Mouse (Mus musculus) lung, embryonic 15.5 days (tissue): ENCODE results near the gene Olfr520. TPM values are rescaled to one million over a fixed set of nuclear protein-coding genes. Genes with fewer than 3 reads are reported as not detected.
"Not testable (repeated sequence)": the region's sequence is repeated elsewhere in the genome, so short reads cannot be mapped to it uniquely, and the experiment has no call there.

Source experiments
- ATAC-seq: fragments of 200-750 bp; cut with Nextera tagmentation; 2 replicates; pipeline ENCODE4 v1.8.0; 2017; ENCODE audit warnings: moderate number of reproducible peaks, borderline replicate concordance; ENCODE audit not compliant: low FRiP score, low TSS enrichment; ENCODE audit errors: extremely low read depth
- H3K27ac ChIP-seq: fragments of 300-500 bp; sonication (generic); 2 replicates; pipeline ENCODE4 v1.5.1; 2015; ENCODE audit warnings: moderate library complexity, mild to moderate bottlenecking, inconsistent platforms
- H3K27me3 ChIP-seq: fragments of 300-500 bp; sonication (generic); 2 replicates; pipeline ENCODE4 v1.6.1; 2015; ENCODE audit warnings: inconsistent platforms
- H3K36me3 ChIP-seq: fragments of 300-500 bp; sonication (generic); 2 replicates; pipeline ENCODE4 v1.6.1; 2015; ENCODE audit warnings: inconsistent platforms
- H3K4me1 ChIP-seq: fragments of 300-500 bp; sonication (generic); 2 replicates; pipeline ENCODE4 v1.6.1; 2015; ENCODE audit warnings: inconsistent platforms
- H3K4me2 ChIP-seq: fragments of 300-500 bp; sonication (generic); 2 replicates; pipeline ENCODE4 v1.6.1; 2015; ENCODE audit warnings: inconsistent platforms, mild to moderate bottlenecking, moderate library complexity
- H3K4me3 ChIP-seq: fragments of 300-500 bp; sonication (generic); 2 replicates; pipeline ENCODE4 v1.5.1; 2015; ENCODE audit warnings: mild to moderate bottlenecking, inconsistent platforms
- H3K9ac ChIP-seq: fragments of 300-500 bp; sonication (generic); 2 replicates; pipeline ENCODE4 v1.6.1; 2015; ENCODE audit warnings: inconsistent platforms
- H3K9me3 ChIP-seq: fragments of 300-500 bp; sonication (generic); 2 replicates; pipeline ENCODE4 v1.6.1; 2016; ENCODE audit warnings: inconsistent platforms
- WGBS: fragments of 180-500 bp; shearing (Covaris S2); methylation state at CpG from one replicate; pipeline ENCODE4 v1.1.7; 2015; 5-methylcytosine and 5-hydroxymethylcytosine counted together
- polyA plus RNA-seq: library from polyadenylated mRNA; unstranded; fragments of >200 nt; fragmentation: Nextera tagmentation; extraction: Ambion mirVana; gene quantifications from 2 replicates; pipeline ENCODE4 v1.2.1, GENCODE M21; 2015

Gene Olfr520
- polyA plus RNA-seq, 1 experiment from 2014 or later: not detected

- no peak overlapping the region for H3K27ac ChIP-seq
- H3K4me2 ChIP-seq: no peak overlapping the region
- H3K9me3 ChIP-seq: no peaks in the 10 kb centered on the region
- no peak overlapping the region for H3K9ac ChIP-seq
- no peaks in the 10 kb centered on the region for H3K4me1 ChIP-seq
- ATAC-seq: no peak
- no peaks in the 10 kb centered on the region for H3K36me3 ChIP-seq
- no peak overlapping the region for H3K4me3 ChIP-seq
- no peaks in the 10 kb centered on the region for H3K27me3 ChIP-seq
- 90% methylated on average over 2 of the region's 2 CpGs for WGBS
These were observed 4.5 kb downstream of the Olfr520 start for GRCm38 (mm10) chr7:99734612-99735011.

GRCm38 (mm10) chr7:99735491-99735890 is 5.4 kb downstream of the Olfr520 start:
- H3K4me1 ChIP-seq, H3K4me2 ChIP-seq, ATAC-seq, H3K4me3 ChIP-seq, H3K9me3 ChIP-seq, H3K36me3 ChIP-seq, H3K27ac ChIP-seq, H3K9ac ChIP-seq, H3K27me3 ChIP-seq: not testable (repeated sequence)
- WGBS: 89% methylated on average over 9 of the region's 9 CpGs

GRCm38 (mm10) chr7:99739276-99739675 is 9.2 kb downstream of the Olfr520 start:
- Histone ChIP-seq H3K9me3 (no peaks in the 10 kb centered on the region), H3K27me3 (no peaks in the 10 kb centered on the region), H3K36me3 (no peaks in the 10 kb centered on the region), H3K4me2 (no peak overlapping the region), H3K4me1 (no peaks in the 10 kb centered on the region), H3K27ac (no peak overlapping the region), H3K4me3 (no peak overlapping the region), H3K9ac (no peak overlapping the region)
- no peak for ATAC-seq
- 51% methylated on average over 9 of the region's 9 CpGs for WGBS

GRCm38 (mm10) chr7:99763207-99763606 is 33.1 kb downstream of the Olfr520 start, which contains the start of gene Olfr521:
Gene Olfr521 (plus strand): TSS chr7:99763507.
- Histone ChIP-seq H3K4me1 (no peaks in the 10 kb centered on the region), H3K36me3 (no peaks in the 10 kb centered on the region), H3K4me3 (no peak within 1 kb of the TSS), H3K27me3 (no peaks in the 10 kb centered on the region), H3K27ac (no peak within 1 kb of the TSS), H3K4me2 (no peak within 1 kb of the TSS), H3K9me3 (peaks cover 10% of the 10 kb centered on the region; the same call in 1 of the 2 replicates), H3K9ac (no peak within 1 kb of the TSS)
- 90% methylated on average over 2 of the region's 2 CpGs for WGBS
- ATAC-seq: no peak

GRCm38 (mm10) chr7:99781385-99781784 is 51.3 kb downstream of the Olfr520 start:
- H3K4me2 ChIP-seq: no peak overlapping the region
- H3K9ac ChIP-seq: no peak overlapping the region
- ATAC-seq: no peak
- H3K27ac ChIP-seq: no peak overlapping the region
- no peaks in the 10 kb centered on the region for H3K4me1 ChIP-seq
- no peaks in the 10 kb centered on the region for H3K36me3 ChIP-seq
- H3K27me3 ChIP-seq: no peaks in the 10 kb centered on the region
- H3K9me3 ChIP-seq: no peaks in the 10 kb centered on the region
- WGBS: 61% methylated on average over 5 of the region's 5 CpGs
- no peak overlapping the region for H3K4me3 ChIP-seq

- H3K27me3 ChIP-seq: no peaks in the 10 kb centered on the region
- WGBS: 59% methylated on average over 2 of the region's 2 CpGs
These were observed 51.8 kb downstream of the Olfr520 start for GRCm38 (mm10) chr7:99781916-99782315.

GRCm38 (mm10) chr7:99783421-99783820 is 53.3 kb downstream of the Olfr520 start:
- Histone ChIP-seq H3K27me3 (no peaks in the 10 kb centered on the region), H3K9me3 (no peaks in the 10 kb centered on the region), H3K4me2 (no peak overlapping the region), H3K27ac (no peak overlapping the region), H3K4me3 (no peak overlapping the region), H3K4me1 (peaks cover 9% of the 10 kb centered on the region; the same call in 1 of the 2 replicates), H3K9ac (no peak overlapping the region), H3K36me3 (no peaks in the 10 kb centered on the region)
- 82% methylated on average over 7 of the region's 7 CpGs for WGBS
- no peak for ATAC-seq

More at GRCm38 (mm10) chr7:99781916-99782315, 51.8 kb downstream of the Olfr520 start:
- Histone ChIP-seq H3K4me2 (no peak overlapping the region), H3K36me3 (no peaks in the 10 kb centered on the region), H3K4me1 (no peaks in the 10 kb centered on the region), H3K4me3 (no peak overlapping the region), H3K9me3 (no peaks in the 10 kb centered on the region), H3K9ac (no peak overlapping the region), H3K27ac (no peak overlapping the region)
- no peak for ATAC-seq

- Histone ChIP-seq H3K4me1 (peaks cover 10% of the 10 kb centered on the region; the same call in 1 of the 2 replicates), H3K36me3 (no peaks in the 10 kb centered on the region), H3K4me3 (no peak overlapping the region), H3K4me2 (no peak overlapping the region), H3K9me3 (no peaks in the 10 kb centered on the region), H3K27ac (no peak overlapping the region), H3K9ac (no peak overlapping the region), H3K27me3 (no peaks in the 10 kb centered on the region)
- 81% methylated on average over 3 of the region's 3 CpGs for WGBS
- ATAC-seq: no peak
These were observed 55.5 kb downstream of the Olfr520 start for GRCm38 (mm10) chr7:99785553-99785952.

Other genes starting within 250 kb of the Olfr520 start
- gene Rps3, start 246.5 kb upstream of the Olfr520 start, polyA plus RNA-seq: 777 and 836 TPM in 2 replicates
- 16.1 and 17.5 TPM in 2 replicates for gene Arrb1, start 194.8 kb upstream of the Olfr520 start, polyA plus RNA-seq
- 0.89 and 1.1 TPM in 2 replicates for gene Tpbgl, start 103.2 kb upstream of the Olfr520 start, polyA plus RNA-seq
- 4.0 TPM in 2 replicates for gene Slco2b1, start 18.9 kb upstream of the Olfr520 start, polyA plus RNA-seq
- not detected in 2 replicates for gene Olfr521, start 33.2 kb downstream of the Olfr520 start, polyA plus RNA-seq
- gene Neu3, start 98.1 kb downstream of the Olfr520 start, polyA plus RNA-seq: 5.0 and 5.3 TPM in 2 replicates
- gene Xrra1, start 128.8 kb downstream of the Olfr520 start, polyA plus RNA-seq: 0.26 and 0.36 TPM in 2 replicates
- 400 and 403 TPM in 2 replicates for gene Spcs2, start 133.2 kb downstream of the Olfr520 start, polyA plus RNA-seq